Mouse (Mus musculus) hindbrain, embryonic 12.5 days (tissue): ENCODE data around the gene Cpm. TPM values are rescaled to one million over a fixed set of nuclear protein-coding genes. Genes with fewer than 3 reads are reported as not detected.
"Not testable (repeated sequence)": the region's sequence is repeated elsewhere in the genome, so short reads cannot be mapped to it uniquely, and the experiment has no call there.

Experiments
- ATAC-seq: fragments of 200-750 bp; cut with Nextera tagmentation; 2 replicates; pipeline ENCODE4 v1.8.0; 2017; ENCODE audit warnings: moderate TSS enrichment; ENCODE audit not compliant: low FRiP score
- H3K27ac ChIP-seq: fragments of 300-500 bp; sonication (generic); 2 replicates; pipeline ENCODE4 v1.5.1; 2016; ENCODE audit warnings: mild to moderate bottlenecking
- H3K27me3 ChIP-seq: fragments of 300-500 bp; sonication (generic); 2 replicates; pipeline ENCODE4 v1.6.1; 2016; ENCODE audit warnings: mild to moderate bottlenecking
- H3K36me3 ChIP-seq: fragments of 300-500 bp; sonication (generic); 2 replicates; pipeline ENCODE4 v1.6.1; 2016; ENCODE audit warnings: mild to moderate bottlenecking
- H3K4me1 ChIP-seq: fragments of 300-500 bp; sonication (generic); 2 replicates; pipeline ENCODE4 v1.6.1; 2016
- H3K4me2 ChIP-seq: fragments of 300-500 bp; sonication (generic); replicated peaks from 2 replicates; pipeline ENCODE4 v1.6.1; 2016; ENCODE audit warnings: mild to moderate bottlenecking
- H3K4me3 ChIP-seq: fragments of 300-500 bp; sonication (generic); 2 replicates; pipeline ENCODE4 v1.5.1; 2016; ENCODE audit warnings: mild to moderate bottlenecking
- H3K9ac ChIP-seq: fragments of 300-500 bp; sonication (generic); 2 replicates; pipeline ENCODE4 v1.6.1; 2016; ENCODE audit warnings: mild to moderate bottlenecking, moderate library complexity
- H3K9me3 ChIP-seq: fragments of 300-500 bp; sonication (generic); replicated peaks from 2 replicates; pipeline ENCODE4 v1.6.1; 2016; ENCODE audit warnings: mild to moderate bottlenecking
- WGBS: fragments of 180-500 bp; shearing (Covaris S2); methylation state at CpG from one replicate; pipeline ENCODE4 v1.1.7; 2016; 5-methylcytosine and 5-hydroxymethylcytosine counted together
- polyA plus RNA-seq: library from polyadenylated mRNA; unstranded; fragments of >200 nt; fragmentation: Nextera tagmentation; extraction: Ambion mirVana; gene quantifications from 2 replicates; pipeline ENCODE4 v1.2.1, GENCODE M21; 2016

Gene Cpm
- polyA plus RNA-seq, 1 experiment from 2014 or later, result 6.0 TPM

GRCm38 (mm10) chr10:117712191-117712754 is 83.0 kb downstream of the Cpm start:
- no peak overlapping the region for H3K27ac ChIP-seq
- no peaks in the 10 kb centered on the region for H3K27me3 ChIP-seq
- H3K9ac ChIP-seq, result no peak overlapping the region
- no peak overlapping the region for H3K4me3 ChIP-seq
- 90% methylated on average over 9 of the region's 9 CpGs for WGBS
- no peak for ATAC-seq
- no peaks in the 10 kb centered on the region for H3K9me3 ChIP-seq
- peaks cover 5% of the 10 kb centered on the region; the same call in 1 of the 2 replicates for H3K36me3 ChIP-seq
- H3K4me2 ChIP-seq, result no peak overlapping the region
- peaks cover 16% of the 10 kb centered on the region for H3K4me1 ChIP-seq

- H3K9ac ChIP-seq, result no peak overlapping the region
- ATAC-seq, result no peak
These were observed 83.6 kb downstream of the Cpm start for GRCm38 (mm10) chr10:117712871-117713270.

DNA sequence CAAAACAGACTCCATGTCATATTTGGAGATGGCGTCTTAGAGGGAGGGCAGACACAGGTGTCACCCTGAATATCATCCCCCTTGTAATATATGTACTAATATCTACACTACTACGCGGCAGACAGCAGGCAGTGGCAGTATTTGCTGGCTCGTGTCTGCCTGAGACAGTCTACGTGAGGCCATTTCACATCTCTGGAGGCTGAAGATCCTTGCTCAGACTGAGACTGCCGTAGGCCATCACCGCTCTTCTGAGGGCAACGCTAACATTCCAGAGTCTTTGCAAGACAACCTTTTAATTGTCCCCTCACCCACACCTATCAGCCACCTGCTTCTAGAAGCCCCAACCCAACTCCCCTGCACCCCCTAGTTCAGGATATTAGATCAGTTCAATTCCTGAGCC is 84.2 kb downstream of the Cpm start:
- Histone ChIP-seq H3K27ac (no peak overlapping the region), H3K9ac (no peak overlapping the region), H3K36me3 (peaks cover 4% of the 10 kb centered on the region; the same call in 1 of the 2 replicates), H3K4me1 (peaks cover 16% of the 10 kb centered on the region), H3K4me3 (no peak overlapping the region), H3K4me2 (no peak overlapping the region), H3K27me3 (no peaks in the 10 kb centered on the region), H3K9me3 (no peaks in the 10 kb centered on the region)
- WGBS, result 95% methylated on average over 8 of the region's 8 CpGs
- ATAC-seq, result no peak

More at GRCm38 (mm10) chr10:117712871-117713270, 83.6 kb downstream of the Cpm start:
- H3K4me3 ChIP-seq, result no peak overlapping the region
- H3K9me3 ChIP-seq, result no peaks in the 10 kb centered on the region
- H3K27me3 ChIP-seq, result no peaks in the 10 kb centered on the region
- H3K36me3 ChIP-seq, result peaks cover 4% of the 10 kb centered on the region; the same call in 1 of the 2 replicates
- peaks cover 16% of the 10 kb centered on the region for H3K4me1 ChIP-seq
- WGBS, result 93% methylated on average over 9 of the region's 9 CpGs
- H3K27ac ChIP-seq, result no peak overlapping the region
- no peak overlapping the region for H3K4me2 ChIP-seq

DNA sequence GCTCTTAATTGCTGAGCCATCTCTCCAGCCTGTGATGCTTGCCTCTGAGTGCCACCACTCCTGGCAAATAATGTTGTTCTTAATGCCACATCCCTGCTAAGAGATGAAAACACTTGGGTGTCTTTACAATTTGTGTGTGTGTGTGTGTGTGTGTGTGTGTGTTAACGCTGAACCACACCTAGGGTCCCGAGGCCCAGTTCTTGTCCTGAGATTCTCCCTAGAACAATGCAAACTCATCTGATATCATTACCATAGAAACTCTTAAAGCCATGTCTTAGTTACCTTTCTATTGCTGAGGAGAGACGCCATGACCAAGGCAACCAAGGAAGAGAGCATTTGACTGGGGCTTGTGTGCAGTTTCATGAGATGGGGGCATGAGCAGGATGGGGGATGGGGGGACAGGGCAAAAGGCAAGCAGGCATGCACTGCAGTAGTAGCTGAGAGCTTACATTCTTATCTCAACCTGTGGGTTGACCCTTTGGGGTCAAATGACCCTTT is 84.8 kb downstream of the Cpm start:
- ATAC-seq, result no peak
- Histone ChIP-seq H3K27ac (no peak overlapping the region), H3K4me1 (peaks cover 11% of the 10 kb centered on the region), H3K4me2 (no peak overlapping the region), H3K9ac (no peak overlapping the region), H3K27me3 (no peaks in the 10 kb centered on the region), H3K36me3 (no peaks in the 10 kb centered on the region), H3K4me3 (no peak overlapping the region), H3K9me3 (no peaks in the 10 kb centered on the region)
- WGBS, result 88% methylated on average over 3 of the region's 3 CpGs

- no peak overlapping the region for H3K9ac ChIP-seq
- ATAC-seq, result no peak
- no peaks in the 10 kb centered on the region for H3K27me3 ChIP-seq
- peaks cover 7% of the 10 kb centered on the region for H3K4me1 ChIP-seq
- H3K4me3 ChIP-seq, result no peak overlapping the region
- 75% methylated on average over 4 of the region's 4 CpGs for WGBS
- H3K27ac ChIP-seq, result no peak overlapping the region
- no peaks in the 10 kb centered on the region for H3K36me3 ChIP-seq
- no peak overlapping the region for H3K4me2 ChIP-seq
- no peaks in the 10 kb centered on the region for H3K9me3 ChIP-seq
These were observed 85.7 kb downstream of the Cpm start for GRCm38 (mm10) chr10:117714928-117715500.

DNA sequence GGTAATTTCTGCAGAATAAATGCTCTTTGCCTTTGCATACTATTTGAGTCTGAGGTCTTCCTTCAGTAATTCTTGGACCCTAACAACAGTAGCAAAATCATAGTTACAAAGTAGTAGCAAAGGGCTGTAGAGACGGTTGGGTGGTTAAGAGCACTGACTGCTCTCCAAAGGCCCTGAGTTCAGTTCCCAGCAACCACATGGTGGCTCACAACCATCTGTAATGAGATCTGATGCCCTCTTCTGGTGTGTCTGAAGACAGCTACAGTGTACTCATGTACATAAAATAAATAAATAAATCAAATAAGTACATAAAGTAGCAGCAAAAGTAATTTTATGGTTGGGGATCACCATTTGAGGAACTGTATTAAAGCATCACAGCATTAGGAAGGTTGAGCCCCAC is 86.4 kb downstream of the Cpm start:
- not testable (repeated sequence) for H3K4me2 ChIP-seq, H3K27ac ChIP-seq, ATAC-seq, H3K4me1 ChIP-seq, H3K27me3 ChIP-seq, H3K4me3 ChIP-seq, H3K9me3 ChIP-seq, H3K36me3 ChIP-seq, H3K9ac ChIP-seq
- 82% methylated on average over 1 of the region's 1 CpGs for WGBS

DNA sequence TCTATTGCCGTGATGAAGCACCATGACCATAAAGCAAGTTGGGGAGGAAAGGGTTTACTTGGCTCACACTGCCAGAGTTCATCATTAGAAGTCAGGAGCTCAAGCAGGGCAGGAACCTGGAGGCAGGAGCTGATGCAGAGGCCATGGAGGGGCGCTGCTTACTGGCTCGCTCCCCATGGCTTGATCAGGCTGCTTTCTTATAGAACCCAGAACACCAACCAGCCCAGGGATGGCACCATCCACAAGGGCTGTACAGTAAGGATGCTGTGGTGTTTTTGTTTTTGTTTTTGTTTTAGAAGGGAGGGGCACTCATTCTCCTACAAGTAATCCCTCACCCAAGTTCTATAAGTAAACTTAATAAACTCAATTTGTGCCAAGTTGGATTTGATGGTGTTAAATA is 87.4 kb downstream of the Cpm start:
- WGBS, result 81% methylated on average over 3 of the region's 3 CpGs
- ATAC-seq, result no peak

DNA sequence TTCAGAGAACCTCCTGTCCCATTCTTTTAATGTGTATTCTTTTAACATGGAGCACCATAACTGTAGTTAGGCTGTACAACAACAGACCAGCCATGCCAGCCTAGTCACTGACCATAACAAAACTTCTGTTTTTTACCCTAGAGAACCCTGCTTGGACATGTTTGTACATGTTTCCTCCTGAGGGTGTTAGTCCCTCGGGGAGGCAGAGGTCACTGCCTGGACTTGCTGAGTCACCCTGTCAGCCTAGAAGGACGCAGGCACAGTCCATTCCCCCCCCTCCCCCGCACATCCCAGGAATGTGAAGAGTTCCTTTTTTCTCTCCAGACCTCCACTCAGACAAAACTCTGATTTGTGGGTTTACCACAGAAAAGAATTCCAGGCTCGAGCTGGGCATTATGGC is 88.3 kb downstream of the Cpm start:
- 19% methylated on average over 4 of the region's 4 CpGs for WGBS
- H3K4me3 ChIP-seq, result no peak overlapping the region
- H3K27ac ChIP-seq, result no peak overlapping the region
- no peak overlapping the region for H3K9ac ChIP-seq
- no peak overlapping the region for H3K4me2 ChIP-seq
- no peaks in the 10 kb centered on the region for H3K27me3 ChIP-seq
- no peak for ATAC-seq
- H3K9me3 ChIP-seq, result no peaks in the 10 kb centered on the region
- 0 out of 2 replicates have a peak, but pooled peaks cover 2% of the 10 kb centered on the region for H3K4me1 ChIP-seq
- H3K36me3 ChIP-seq, result no peaks in the 10 kb centered on the region

More for the DNA sequence above, 87.4 kb downstream of the Cpm start:
- Histone ChIP-seq H3K9me3 (no peaks in the 10 kb centered on the region), H3K9ac (no peak overlapping the region), H3K36me3 (no peaks in the 10 kb centered on the region), H3K4me3 (no peak overlapping the region), H3K4me2 (no peak overlapping the region), H3K27me3 (no peaks in the 10 kb centered on the region), H3K4me1 (0 out of 2 replicates have a peak, but pooled peaks cover 2% of the 10 kb centered on the region), H3K27ac (no peak overlapping the region)

GRCm38 (mm10) chr10:117718161-117719119 is 89.1 kb downstream of the Cpm start:
- Histone ChIP-seq H3K36me3 (no peaks in the 10 kb centered on the region), H3K27me3 (no peaks in the 10 kb centered on the region), H3K4me2 (no peak overlapping the region), H3K9ac (no peak overlapping the region), H3K27ac (no peak overlapping the region), H3K9me3 (no peaks in the 10 kb centered on the region), H3K4me1 (0 out of 2 replicates have a peak, but pooled peaks cover 2% of the 10 kb centered on the region), H3K4me3 (no peak overlapping the region)
- no peak for ATAC-seq
- WGBS, result 67% methylated on average over 19 of the region's 19 CpGs

- WGBS, result 83% methylated on average over 5 of the region's 5 CpGs
- Histone ChIP-seq H3K9me3 (no peaks in the 10 kb centered on the region), H3K27ac (no peak overlapping the region), H3K4me2 (no peak overlapping the region), H3K27me3 (no peaks in the 10 kb centered on the region), H3K36me3 (no peaks in the 10 kb centered on the region), H3K4me1 (no peaks in the 10 kb centered on the region), H3K4me3 (no peak overlapping the region), H3K9ac (no peak overlapping the region)
- ATAC-seq, result no peak
These were observed 94.9 kb downstream of the Cpm start for GRCm38 (mm10) chr10:117724136-117724718.

- Histone ChIP-seq H3K4me2 (no peak overlapping the region), H3K9me3 (no peaks in the 10 kb centered on the region), H3K27me3 (no peaks in the 10 kb centered on the region), H3K27ac (no peak overlapping the region), H3K4me3 (no peak overlapping the region), H3K9ac (no peak overlapping the region), H3K4me1 (no peaks in the 10 kb centered on the region), H3K36me3 (no peaks in the 10 kb centered on the region)
- ATAC-seq, result no peak
- WGBS, result 90% methylated on average over 3 of the region's 3 CpGs
These were observed 95.6 kb downstream of the Cpm start for GRCm38 (mm10) chr10:117724804-117725361.

- Histone ChIP-seq H3K36me3 (no peaks in the 10 kb centered on the region), H3K4me3 (no peak overlapping the region), H3K4me2 (no peak overlapping the region), H3K27me3 (no peaks in the 10 kb centered on the region), H3K9me3 (no peaks in the 10 kb centered on the region), H3K9ac (no peak overlapping the region), H3K4me1 (no peaks in the 10 kb centered on the region), H3K27ac (no peak overlapping the region)
- 82% methylated on average over 7 of the region's 7 CpGs for WGBS
- no peak for ATAC-seq
These were observed 96.4 kb downstream of the Cpm start for GRCm38 (mm10) chr10:117725671-117726070.
